Mouse (Mus musculus) heart, embryonic 10.5 days (tissue): ENCODE data around the gene Ctnna2. TPM values are rescaled to one million over a fixed set of nuclear protein-coding genes. Genes with fewer than 3 reads are reported as not detected.

Experiments
- DNase-seq: peaks from one replicate; pipeline ENCODE4 v3.0.0-alpha.2; 2017; ENCODE audit warnings: low spot score
- H3K27ac ChIP-seq: fragments of 300-500 bp; sonication (generic); 2 replicates; pipeline ENCODE4 v1.5.1; 2016; ENCODE audit warnings: mild to moderate bottlenecking
- H3K27me3 ChIP-seq: fragments of 300-500 bp; sonication (generic); 2 replicates; pipeline ENCODE4 v1.6.1; 2016; ENCODE audit warnings: mild to moderate bottlenecking; ENCODE audit not compliant: poor library complexity, insufficient read depth, severe bottlenecking
- H3K36me3 ChIP-seq: fragments of 300-500 bp; sonication (generic); 2 replicates; pipeline ENCODE4 v1.6.1; 2016; ENCODE audit warnings: mild to moderate bottlenecking, moderate library complexity
- H3K4me1 ChIP-seq: fragments of 300-500 bp; sonication (generic); 2 replicates; pipeline ENCODE4 v1.6.1; 2016; ENCODE audit warnings: mild to moderate bottlenecking
- H3K4me3 ChIP-seq: fragments of 300-500 bp; sonication (generic); 2 replicates; pipeline ENCODE4 v1.5.1; 2016; ENCODE audit warnings: mild to moderate bottlenecking, moderate library complexity
- H3K9me3 ChIP-seq: fragments of 300-500 bp; sonication (generic); 2 replicates; pipeline ENCODE4 v1.6.1; 2016; ENCODE audit warnings: mild to moderate bottlenecking, moderate library complexity
- WGBS: fragments of 180-500 bp; shearing (Covaris S2); methylation state at CpG from one replicate; pipeline ENCODE4 v1.1.7; 2016; 5-methylcytosine and 5-hydroxymethylcytosine counted together
- polyA plus RNA-seq: library from polyadenylated mRNA; unstranded; fragments of >200 nt; fragmentation: Nextera tagmentation; extraction: Ambion mirVana; gene quantifications from 2 replicates; pipeline ENCODE4 v1.2.1, GENCODE M21; 2016

Ctnna2 gene
- polyA plus RNA-seq, 1 experiment from 2014 or later = 2.7 TPM

- no peaks in the 10 kb centered on the region for H3K36me3 ChIP-seq
- H3K9me3 ChIP-seq = no peaks in the 10 kb centered on the region
- no peak for DNase-seq
- 84% methylated on average over 10 of the region's 10 CpGs for WGBS
- no peak overlapping the region for H3K4me3 ChIP-seq
- no peaks in the 10 kb centered on the region for H3K27me3 ChIP-seq
- H3K27ac ChIP-seq = no peak overlapping the region
- no peaks in the 10 kb centered on the region for H3K4me1 ChIP-seq
Measured at GRCm38 (mm10) chr6:77768357-77769103, 211.0 kb downstream of the Ctnna2 start.

GRCm38 (mm10) chr6:77758164-77758563 is 221.3 kb downstream of the Ctnna2 start:
- Histone ChIP-seq H3K36me3 (no peaks in the 10 kb centered on the region), H3K27me3 (no peaks in the 10 kb centered on the region), H3K4me1 (no peaks in the 10 kb centered on the region), H3K9me3 (no peaks in the 10 kb centered on the region), H3K27ac (no peak overlapping the region), H3K4me3 (no peak overlapping the region)
- no peak for DNase-seq
- WGBS = 79% methylated on average over 3 of the region's 3 CpGs

GRCm38 (mm10) chr6:77745426-77745825 is 234.1 kb downstream of the Ctnna2 start:
- WGBS = 80% methylated on average over 5 of the region's 5 CpGs
- Histone ChIP-seq H3K27ac (no peak overlapping the region), H3K27me3 (no peaks in the 10 kb centered on the region), H3K4me3 (no peak overlapping the region), H3K36me3 (no peaks in the 10 kb centered on the region), H3K4me1 (no peaks in the 10 kb centered on the region), H3K9me3 (no peaks in the 10 kb centered on the region)
- no peak for DNase-seq

GRCm38 (mm10) chr6:77743651-77744050 is 235.8 kb downstream of the Ctnna2 start:
- Histone ChIP-seq H3K9me3 (no peaks in the 10 kb centered on the region), H3K4me3 (no peak overlapping the region), H3K27me3 (no peaks in the 10 kb centered on the region), H3K27ac (no peak overlapping the region), H3K36me3 (no peaks in the 10 kb centered on the region), H3K4me1 (no peaks in the 10 kb centered on the region)
- no peak for DNase-seq

GRCm38 (mm10) chr6:77742988-77743387 is 236.5 kb downstream of the Ctnna2 start:
- no peak for DNase-seq
- no peak overlapping the region for H3K27ac ChIP-seq
- H3K27me3 ChIP-seq = no peaks in the 10 kb centered on the region

DNA sequence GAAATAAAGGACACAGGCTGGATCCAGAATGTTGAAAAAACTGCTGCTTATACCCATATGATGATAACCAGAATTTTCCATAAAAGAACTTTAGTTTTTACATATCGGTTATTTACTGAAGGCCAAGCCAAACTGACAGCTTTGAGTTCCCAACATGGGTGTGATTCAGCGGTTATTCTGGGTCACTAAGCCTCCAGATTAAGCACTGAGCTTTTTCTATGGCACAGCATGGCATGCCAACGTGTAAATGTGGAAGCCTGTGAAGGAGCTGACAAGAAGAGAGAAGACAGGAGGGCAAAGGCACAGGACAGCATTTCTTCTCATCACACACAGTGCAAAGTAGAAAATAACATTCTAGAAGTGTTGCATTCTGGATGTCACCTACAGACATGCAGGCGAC is 240.9 kb downstream of the Ctnna2 start:
- Histone ChIP-seq H3K36me3 (no peaks in the 10 kb centered on the region), H3K27me3 (no peaks in the 10 kb centered on the region), H3K4me3 (no peak overlapping the region), H3K9me3 (no peaks in the 10 kb centered on the region), H3K27ac (no peak overlapping the region), H3K4me1 (no peaks in the 10 kb centered on the region)
- WGBS = 63% methylated on average over 4 of the region's 4 CpGs
- no peak for DNase-seq

More at GRCm38 (mm10) chr6:77742988-77743387, 236.5 kb downstream of the Ctnna2 start:
- WGBS = 74% methylated on average over 1 of the region's 1 CpGs
- H3K9me3 ChIP-seq = no peaks in the 10 kb centered on the region
- H3K4me1 ChIP-seq = no peaks in the 10 kb centered on the region
- no peaks in the 10 kb centered on the region for H3K36me3 ChIP-seq
- H3K4me3 ChIP-seq = no peak overlapping the region

DNA sequence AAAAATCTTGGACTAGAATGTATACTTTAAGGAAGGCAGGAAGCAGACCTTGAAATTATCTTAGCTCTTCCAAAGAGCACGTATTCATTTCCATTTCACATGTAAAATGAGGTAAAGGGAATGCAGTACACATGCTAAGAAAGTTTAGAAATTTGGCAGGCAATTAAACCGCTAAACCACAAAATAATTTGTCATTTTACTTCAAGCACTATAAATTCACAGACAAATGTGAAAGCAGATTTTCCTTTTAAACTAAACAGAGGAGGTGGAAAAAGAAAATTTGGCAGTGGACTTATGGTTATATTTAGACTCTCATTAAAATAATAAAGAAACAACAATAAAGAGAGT is 254.6 kb downstream of the Ctnna2 start:
- no peaks in the 10 kb centered on the region for H3K4me1 ChIP-seq
- H3K27me3 ChIP-seq = no peaks in the 10 kb centered on the region
- 75% methylated on average over 2 of the region's 2 CpGs for WGBS
- no peaks in the 10 kb centered on the region for H3K9me3 ChIP-seq
- DNase-seq = no peak
- no peaks in the 10 kb centered on the region for H3K36me3 ChIP-seq
- no peak overlapping the region for H3K4me3 ChIP-seq
- H3K27ac ChIP-seq = no peak overlapping the region

- no peaks in the 10 kb centered on the region for H3K27me3 ChIP-seq
- no peak for DNase-seq
- 77% methylated on average over 5 of the region's 5 CpGs for whole genome bisulfite sequencing
Measured at GRCm38 (mm10) chr6:77724042-77724951, 255.2 kb downstream of the Ctnna2 start.

GRCm38 (mm10) chr6:77694093-77694492 is 285.4 kb downstream of the Ctnna2 start:
- Histone ChIP-seq H3K36me3 (no peaks in the 10 kb centered on the region), H3K27me3 (no peaks in the 10 kb centered on the region), H3K4me3 (no peak overlapping the region), H3K9me3 (no peaks in the 10 kb centered on the region), H3K27ac (no peak overlapping the region), H3K4me1 (no peaks in the 10 kb centered on the region)
- DNase-seq = no peak

More at GRCm38 (mm10) chr6:77724042-77724951, 255.2 kb downstream of the Ctnna2 start:
- Histone ChIP-seq H3K4me1 (no peaks in the 10 kb centered on the region), H3K4me3 (no peak overlapping the region), H3K9me3 (no peaks in the 10 kb centered on the region), H3K27ac (no peak overlapping the region), H3K36me3 (no peaks in the 10 kb centered on the region)

DNA sequence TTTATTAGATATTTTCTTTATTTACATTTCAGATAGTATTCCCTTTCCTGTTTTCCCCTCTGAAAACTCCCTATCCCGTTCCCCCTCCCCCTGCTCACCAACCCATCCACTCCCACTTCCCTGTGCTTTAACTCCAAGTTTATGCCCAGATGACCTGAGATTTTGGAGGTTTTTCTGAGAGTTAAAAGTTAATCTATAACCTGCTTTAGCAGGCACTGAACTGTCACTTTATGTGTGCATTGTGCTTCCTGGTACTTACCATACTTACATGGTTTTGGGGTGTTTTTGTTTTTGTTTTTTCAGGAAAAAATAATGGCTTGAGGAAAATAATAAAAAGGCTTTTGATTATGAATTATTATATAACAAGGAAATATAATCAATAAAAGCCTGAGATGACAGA is 292.3 kb downstream of the Ctnna2 start:
- no peaks in the 10 kb centered on the region for H3K27me3 ChIP-seq
- no peaks in the 10 kb centered on the region for H3K9me3 ChIP-seq
- H3K27ac ChIP-seq = no peak overlapping the region
- no peak overlapping the region for H3K4me3 ChIP-seq
- WGBS = 52% methylated on average over 1 of the region's 1 CpGs
- H3K4me1 ChIP-seq = no peaks in the 10 kb centered on the region
- DNase-seq = no peak
- no peaks in the 10 kb centered on the region for H3K36me3 ChIP-seq

DNA sequence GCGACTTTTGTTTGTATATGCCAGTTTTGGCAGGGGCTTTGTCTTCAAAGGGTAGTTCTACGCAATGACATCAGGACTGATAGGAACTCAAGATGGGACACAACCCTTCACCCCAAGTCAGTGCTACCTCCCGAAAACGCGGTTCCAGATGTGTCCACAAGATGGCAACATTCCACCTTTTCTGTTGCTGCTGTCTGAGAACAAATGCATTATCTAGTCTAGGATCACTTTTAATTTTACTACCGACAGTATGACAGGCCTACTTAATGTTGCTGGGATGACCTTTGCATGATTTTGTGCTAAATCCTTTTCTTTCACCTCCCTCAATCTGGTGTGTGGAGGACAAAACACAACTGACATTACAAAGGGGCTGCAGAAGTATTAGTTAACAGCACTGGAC is 329.4 kb downstream of the Ctnna2 start:
- WGBS = 13% methylated on average over 6 of the region's 6 CpGs
- Histone ChIP-seq H3K36me3 (no peaks in the 10 kb centered on the region), H3K4me3 (no peak overlapping the region), H3K4me1 (no peaks in the 10 kb centered on the region), H3K27ac (no peak overlapping the region), H3K27me3 (no peaks in the 10 kb centered on the region), H3K9me3 (no peaks in the 10 kb centered on the region)
- DNase-seq = no peak

GRCm38 (mm10) chr6:77644591-77644990 is 334.9 kb downstream of the Ctnna2 start:
- Histone ChIP-seq H3K36me3 (no peaks in the 10 kb centered on the region), H3K4me3 (no peak overlapping the region), H3K27me3 (no peaks in the 10 kb centered on the region), H3K27ac (no peak overlapping the region), H3K9me3 (no peaks in the 10 kb centered on the region), H3K4me1 (no peaks in the 10 kb centered on the region)
- no peak for DNase-seq
- WGBS = 40% methylated on average over 4 of the region's 4 CpGs

DNA sequence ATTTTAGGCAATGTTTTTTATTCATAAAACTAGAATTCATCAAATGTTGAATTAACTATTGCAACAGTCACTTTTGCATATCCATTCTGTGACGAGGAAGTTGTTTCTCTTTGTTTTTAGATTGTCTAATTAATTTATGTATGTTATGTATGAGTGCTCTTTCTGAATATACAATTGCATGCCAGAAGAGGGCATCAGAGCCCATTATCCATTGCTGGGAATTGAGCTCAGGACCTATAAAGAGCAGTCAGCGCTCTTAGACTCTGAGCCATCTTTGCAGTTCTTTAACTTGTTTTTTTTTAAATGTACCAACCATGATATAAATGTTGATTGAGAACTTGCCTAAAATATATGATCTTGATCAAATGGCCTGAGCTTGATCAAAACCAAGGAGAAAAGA is 340.7 kb downstream of the Ctnna2 start:
- H3K36me3 ChIP-seq = no peaks in the 10 kb centered on the region
- H3K27me3 ChIP-seq = no peaks in the 10 kb centered on the region
- H3K4me1 ChIP-seq = no peaks in the 10 kb centered on the region
- no peak for DNase-seq
- H3K27ac ChIP-seq = no peak overlapping the region
- WGBS = 88% methylated on average over 2 of the region's 2 CpGs
- no peaks in the 10 kb centered on the region for H3K9me3 ChIP-seq
- H3K4me3 ChIP-seq = no peak overlapping the region
